ENCODE assay signal across 13 mouse cellular contexts in genomic region chr10:77591546-77591945, GRCm38 (mm10). TPM values are rescaled to one million over a fixed set of nuclear protein-coding genes. Genes with fewer than 3 reads are reported as not detected.
DNase-seq lines count a peak whose midpoint lies in the region; ATAC-seq and TF ChIP-seq lines count a peak whose summit lies in the region.
"Had no signal": no experiment of that assay in that cellular context is flagged by ENCODE, and none has a peak within 500 bp of the region (broad histone marks: within the 10 kb centered on the region; RNA-seq: fewer than 3 reads in every experiment).

No protein-coding gene starts in this region.

- no peak overlapping the region for H3K4me2 ChIP-seq in kidney, postnatal 0 days (ENCODE audit: low read length)
- H3K4me2 ChIP-seq in kidney, embryonic 16.5 days (replicated peaks; ENCODE audit: low read depth, low read length), result no peak overlapping the region
- no peak overlapping the region for H3K4me2 ChIP-seq in midbrain, embryonic 11.5 days
- no peak overlapping the region for H3K4me2 ChIP-seq in midbrain, embryonic 16.5 days (ENCODE audit: low read length)
- H3K4me2 ChIP-seq in hindbrain, postnatal 0 days (ENCODE audit: low read depth, low read length), result no peak overlapping the region
- H3K4me2 ChIP-seq: hindbrain, embryonic 14.5 days; lung, embryonic 14.5 days; neural tube, embryonic 13.5 days had no signal

- H3K4me1 ChIP-seq in kidney, postnatal 0 days (replicated peaks; ENCODE audit: insufficient read depth, low read length), result peaks cover 3% of the 10 kb centered on the region; the same call in 1 of the 2 replicates
- peaks cover 18% of the 10 kb centered on the region; the same call in 1 of the 2 replicates for H3K4me1 ChIP-seq in kidney, embryonic 16.5 days (ENCODE audit: insufficient read depth, low read length)
- no peaks in the 10 kb centered on the region for H3K4me1 ChIP-seq in midbrain, embryonic 11.5 days (ENCODE audit: control insufficient read depth, insufficient read depth, low read length)
- no peaks in the 10 kb centered on the region; the same call in 1 of the 2 replicates for H3K4me1 ChIP-seq in midbrain, embryonic 16.5 days (ENCODE audit: control insufficient read depth, insufficient read depth, low read length)
- 0 out of 2 replicates have a peak, but pooled peaks cover 3% of the 10 kb centered on the region for H3K4me1 ChIP-seq in hindbrain, postnatal 0 days (ENCODE audit: insufficient read depth, low read length)

- no peak overlapping the region for H3K9ac ChIP-seq in kidney, postnatal 0 days (ENCODE audit: low read depth, low read length)
- H3K9ac ChIP-seq in kidney, embryonic 16.5 days (replicated peaks; ENCODE audit: low read length), result no peak overlapping the region
- H3K9ac ChIP-seq in midbrain, embryonic 11.5 days (ENCODE audit: low read length), result no peak overlapping the region
- no peak overlapping the region for H3K9ac ChIP-seq in midbrain, embryonic 16.5 days (ENCODE audit: low read depth, low read length)
- H3K9ac ChIP-seq in hindbrain, postnatal 0 days (replicated peaks; ENCODE audit: low read length), result no peak overlapping the region
- H3K9ac ChIP-seq: hindbrain, embryonic 14.5 days; lung, embryonic 14.5 days; neural tube, embryonic 13.5 days had no signal

- H3K27me3 ChIP-seq in kidney, postnatal 0 days (ENCODE audit: insufficient read depth, low read length), result no peaks in the 10 kb centered on the region
- no peaks in the 10 kb centered on the region for H3K27me3 ChIP-seq in kidney, embryonic 16.5 days (ENCODE audit: insufficient read depth, low read length)
- no peaks in the 10 kb centered on the region for H3K27me3 ChIP-seq in midbrain, embryonic 11.5 days (ENCODE audit: control insufficient read depth, insufficient read depth, low read length)
- no peaks in the 10 kb centered on the region for H3K27me3 ChIP-seq in midbrain, embryonic 16.5 days (ENCODE audit: control insufficient read depth, insufficient read depth, low read depth, low read length)
- H3K27me3 ChIP-seq in hindbrain, postnatal 0 days (ENCODE audit: insufficient read depth, low read length), result no peaks in the 10 kb centered on the region
- H3K27me3 ChIP-seq: neural tube, embryonic 13.5 days had no signal

- no peaks in the 10 kb centered on the region for H3K9me3 ChIP-seq in kidney, postnatal 0 days (replicated peaks; ENCODE audit: low read length)
- no peaks in the 10 kb centered on the region for H3K9me3 ChIP-seq in kidney, embryonic 16.5 days (ENCODE audit: low read length)
- no peaks in the 10 kb centered on the region for H3K9me3 ChIP-seq in midbrain, embryonic 11.5 days (ENCODE audit: control insufficient read depth, low read length)
- no peaks in the 10 kb centered on the region for H3K9me3 ChIP-seq in midbrain, embryonic 16.5 days (replicated peaks; ENCODE audit: control insufficient read depth, low read length, poor library complexity, severe bottlenecking)
- H3K9me3 ChIP-seq in hindbrain, postnatal 0 days (ENCODE audit: low read length), result no peaks in the 10 kb centered on the region
- H3K9me3 ChIP-seq: neural tube, embryonic 13.5 days had no signal

- H3K36me3 ChIP-seq in kidney, postnatal 0 days (ENCODE audit: insufficient read depth, low read length), result peaks cover 44% of the 10 kb centered on the region
- H3K36me3 ChIP-seq in kidney, embryonic 16.5 days (ENCODE audit: insufficient read depth, low read length), result peaks cover 32% of the 10 kb centered on the region
- peaks cover 16% of the 10 kb centered on the region for H3K36me3 ChIP-seq in midbrain, embryonic 11.5 days (ENCODE audit: control insufficient read depth, insufficient read depth, low read length)
- peaks cover 22% of the 10 kb centered on the region for H3K36me3 ChIP-seq in midbrain, embryonic 16.5 days (ENCODE audit: control insufficient read depth, insufficient read depth, low read length)
- peaks cover 32% of the 10 kb centered on the region for H3K36me3 ChIP-seq in hindbrain, postnatal 0 days (ENCODE audit: insufficient read depth, low read length)

- H3K27ac ChIP-seq in kidney, postnatal 0 days, result no peak overlapping the region
- H3K27ac ChIP-seq in kidney, embryonic 16.5 days (ENCODE audit: low read length), result no peak overlapping the region
- no peak overlapping the region for H3K27ac ChIP-seq in midbrain, embryonic 11.5 days (ENCODE audit: low read depth, low read length)
- H3K27ac ChIP-seq in midbrain, embryonic 16.5 days (ENCODE audit: low read length), result no peak overlapping the region
- H3K27ac ChIP-seq in hindbrain, postnatal 0 days, result no peak overlapping the region
- H3K27ac ChIP-seq: hindbrain, embryonic 14.5 days; macrophage; neural tube, embryonic 13.5 days had no signal

- intact Hi-C loops in left cerebral cortex, postnatal 14 days (cut with DNase I), result no loop called here

- no peak for ATAC-seq in kidney, postnatal 0 days (replicated peaks; ENCODE audit: low FRiP score, low read depth)
- ATAC-seq in kidney, embryonic 16.5 days (ENCODE audit: low FRiP score, low TSS enrichment), result no peak
- ATAC-seq in midbrain, embryonic 11.5 days (ENCODE audit: low FRiP score), result no peak
- ATAC-seq in midbrain, embryonic 16.5 days, result no peak
- ATAC-seq in inflammation-experienced regulatory T-cells, adult 6 months, result no peak
- ATAC-seq in hindbrain, postnatal 0 days, result no peak

- peak; percentile 32 for DNase-seq in kidney, postnatal 0 days (ENCODE audit: low spot score)
- DNase-seq in midbrain, embryonic 11.5 days (ENCODE audit: low spot score, missing footprints), result peak; percentile 62
- DNase-seq in left cerebral cortex, postnatal 14 days (ENCODE audit: low spot score in 2 of 2), result peak; percentile 77 to 90
- DNase-seq in telencephalon, adult 2 months (ENCODE audit: low read depth, low spot score), result peak; percentile 93
- DNase-seq in hindbrain, postnatal 0 days (ENCODE audit: low spot score), result no peak

- TF ChIP-seq CTCF in kidney, postnatal 0 days (IDR thresholded peaks at IDR 0.05; ENCODE audit: low read depth), result no peak
- TF ChIP-seq CTCF in hindbrain, postnatal 0 days (IDR thresholded peaks at IDR 0.05; ENCODE audit: low read depth), result no peak

- no peak overlapping the region for H3K4me3 ChIP-seq in kidney, postnatal 0 days (replicated peaks; ENCODE audit: low read depth, low read length)
- H3K4me3 ChIP-seq in kidney, embryonic 16.5 days (ENCODE audit: low read length), result no peak overlapping the region
- no peak overlapping the region for H3K4me3 ChIP-seq in midbrain, embryonic 11.5 days (ENCODE audit: low read depth, low read length)
- H3K4me3 ChIP-seq in midbrain, embryonic 16.5 days (ENCODE audit: low read depth, low read length), result no peak overlapping the region
- no peak overlapping the region for H3K4me3 ChIP-seq in hindbrain, postnatal 0 days (ENCODE audit: low read length)
- H3K4me3 ChIP-seq: neural tube, embryonic 13.5 days had no signal

- 51% methylated on average over 6 of the region's 6 CpGs for WGBS in kidney, postnatal 0 days
- 57% methylated on average over 6 of the region's 6 CpGs for WGBS in kidney, embryonic 16.5 days
- WGBS in midbrain, embryonic 11.5 days, result 86% methylated on average over 6 of the region's 6 CpGs
- WGBS in midbrain, embryonic 16.5 days, result 77% methylated on average over 6 of the region's 6 CpGs
- WGBS in hindbrain, postnatal 0 days, result 63% methylated on average over 6 of the region's 6 CpGs

RNA-seq across cellular contexts. Expression of gene Pttg1ip, which starts 10.0 kb away (rescaled TPM):
- 210 and 216 TPM in 2 replicates for polyA plus RNA-seq in kidney, postnatal 0 days (2015; fragmentation: Nextera tagmentation; extraction: Ambion mirVana)
- polyA plus RNA-seq in kidney, embryonic 16.5 days (2015; fragmentation: Nextera tagmentation; extraction: Ambion mirVana), result 194 and 206 TPM in 2 replicates
- polyA plus RNA-seq in midbrain, embryonic 11.5 days (2014; fragmentation: Nextera tagmentation; extraction: Ambion mirVana), result 68.5 and 73.2 TPM in 2 replicates
- polyA plus RNA-seq in midbrain, embryonic 16.5 days (2015; fragmentation: Nextera tagmentation; extraction: Ambion mirVana), result 63.6 and 70.8 TPM in 2 replicates
- total RNA-seq in left cerebral cortex, postnatal 14 days (2021), result 10 to 100 TPM; 74.0 to 75.1 TPM
- 100 to 1,000 TPM in 2 of 3 experiments, 10 to 100 TPM in 1; 83.7 to 113 (median 112) TPM for polyA plus RNA-seq in inflammation-experienced regulatory T-cells, adult 6 months (2017; shearing (Covaris generic))
- total RNA-seq in hindbrain, postnatal 0 days (2014; rRNA removed), result 85.9 and 94.0 TPM in 2 replicates
- 87.3 and 87.5 TPM in 2 replicates for polyA plus RNA-seq in hindbrain, postnatal 0 days (2015; fragmentation: Nextera tagmentation; extraction: Ambion mirVana)

RNA-seq across cellular contexts. Expression of gene Sumo3, which starts 14.4 kb away (rescaled TPM):
- polyA plus RNA-seq in kidney, postnatal 0 days (2015; fragmentation: Nextera tagmentation; extraction: Ambion mirVana), result 313 and 335 TPM in 2 replicates
- 365 and 369 TPM in 2 replicates for polyA plus RNA-seq in kidney, embryonic 16.5 days (2015; fragmentation: Nextera tagmentation; extraction: Ambion mirVana)
- 338 and 353 TPM in 2 replicates for polyA plus RNA-seq in midbrain, embryonic 11.5 days (2014; fragmentation: Nextera tagmentation; extraction: Ambion mirVana)
- 315 and 350 TPM in 2 replicates for polyA plus RNA-seq in midbrain, embryonic 16.5 days (2015; fragmentation: Nextera tagmentation; extraction: Ambion mirVana)
- total RNA-seq in left cerebral cortex, postnatal 14 days (2021), result 100 to 1,000 TPM; 129 to 135 TPM
- 10 to 100 TPM; 73.1 to 90.7 (median 74.3) TPM for polyA plus RNA-seq in inflammation-experienced regulatory T-cells, adult 6 months (2017; shearing (Covaris generic))
- 217 and 218 TPM in 2 replicates for total RNA-seq in hindbrain, postnatal 0 days (2014; rRNA removed)
- polyA plus RNA-seq in hindbrain, postnatal 0 days (2015; fragmentation: Nextera tagmentation; extraction: Ambion mirVana), result 330 and 348 TPM in 2 replicates

RNA-seq across cellular contexts. Expression of gene Gm49325, which starts 14.5 kb away (rescaled TPM):
- polyA plus RNA-seq in kidney, postnatal 0 days (2015; fragmentation: Nextera tagmentation; extraction: Ambion mirVana), result 13.1 and 15.2 TPM in 2 replicates
- 2.2 TPM in 1 of 2 replicates, not detected in the other for polyA plus RNA-seq in kidney, embryonic 16.5 days (2015; fragmentation: Nextera tagmentation; extraction: Ambion mirVana)
- 2.4 TPM in 1 of 2 replicates, not detected in the other for polyA plus RNA-seq in midbrain, embryonic 11.5 days (2014; fragmentation: Nextera tagmentation; extraction: Ambion mirVana)
- 1.5 and 2.9 TPM in 2 replicates for polyA plus RNA-seq in midbrain, embryonic 16.5 days (2015; fragmentation: Nextera tagmentation; extraction: Ambion mirVana)
- 10 to 100 TPM in 1 of 2 experiments, 1 to 10 TPM in 1; 6.7 to 15.7 TPM for total RNA-seq in left cerebral cortex, postnatal 14 days (2021)
- polyA plus RNA-seq in inflammation-experienced regulatory T-cells, adult 6 months (2017; shearing (Covaris generic)), result 10 to 100 TPM in 1 of 3 experiments, 1 to 10 TPM in 1, not detected in 1; 3.6 to 10.0 TPM
- 4.0 TPM in 1 of 2 replicates, not detected in the other for total RNA-seq in hindbrain, postnatal 0 days (2014; rRNA removed)
- polyA plus RNA-seq in hindbrain, postnatal 0 days (2015; fragmentation: Nextera tagmentation; extraction: Ambion mirVana), result 11.1 and 12.8 TPM in 2 replicates
- polyA plus RNA-seq: kidney, adult 2 months had no signal

RNA-seq across cellular contexts. Expression of gene Ube2g2, which starts 30.5 kb away (rescaled TPM):
- 51.4 and 53.5 TPM in 2 replicates for polyA plus RNA-seq in kidney, postnatal 0 days (2015; fragmentation: Nextera tagmentation; extraction: Ambion mirVana)
- 78.8 and 90.2 TPM in 2 replicates for polyA plus RNA-seq in kidney, embryonic 16.5 days (2015; fragmentation: Nextera tagmentation; extraction: Ambion mirVana)
- 42.8 and 47.6 TPM in 2 replicates for polyA plus RNA-seq in midbrain, embryonic 11.5 days (2014; fragmentation: Nextera tagmentation; extraction: Ambion mirVana)
- polyA plus RNA-seq in midbrain, embryonic 16.5 days (2015; fragmentation: Nextera tagmentation; extraction: Ambion mirVana), result 80.9 and 81.8 TPM in 2 replicates
- 10 to 100 TPM; 36.3 to 41.6 TPM for total RNA-seq in left cerebral cortex, postnatal 14 days (2021)
- polyA plus RNA-seq in inflammation-experienced regulatory T-cells, adult 6 months (2017; shearing (Covaris generic)), result 10 to 100 TPM; 41.1 to 55.4 (median 50.1) TPM
- 45.1 and 48.3 TPM in 2 replicates for total RNA-seq in hindbrain, postnatal 0 days (2014; rRNA removed)
- 65.8 and 73.8 TPM in 2 replicates for polyA plus RNA-seq in hindbrain, postnatal 0 days (2015; fragmentation: Nextera tagmentation; extraction: Ambion mirVana)
